Mouse (Mus musculus) liver, embryonic 14.5 days (tissue): ENCODE results near the gene Fam229b. TPM values are rescaled to one million over a fixed set of nuclear protein-coding genes. Genes with fewer than 3 reads are reported as not detected.

ENCODE experiments used
- ATAC-seq: fragments of 200-750 bp; cut with Nextera tagmentation; 2 replicates; pipeline ENCODE4 v1.8.0; 2017; ENCODE audit warnings: moderate number of reproducible peaks, mild to moderate bottlenecking, moderate library complexity; ENCODE audit not compliant: insufficient read depth
- DNase-seq, 3 experiments: peaks; one replicate each; pipeline ENCODE4 v3.0.0-alpha.2; 2012 to 2013; ENCODE audit warnings: low read depth in 3 of 3, low spot score in 3 of 3
- H3K27ac ChIP-seq: fragments of 300-500 bp; sonication (generic); 2 replicates; pipeline ENCODE4 v1.5.1; 2014; ENCODE audit warnings: moderate library complexity, mild to moderate bottlenecking, control low read depth, inconsistent platforms
- H3K27me3 ChIP-seq: fragments of 300-500 bp; sonication (generic); 2 replicates; pipeline ENCODE4 v1.6.1; 2014; ENCODE audit warnings: mild to moderate bottlenecking, low read length, moderate library complexity; ENCODE audit not compliant: control insufficient read depth, insufficient read depth
- H3K36me3 ChIP-seq: fragments of 300-500 bp; sonication (generic); replicated peaks from 2 replicates; pipeline ENCODE4 v1.6.1; 2014; ENCODE audit warnings: low read depth; ENCODE audit not compliant: control insufficient read depth, insufficient read depth
- H3K4me1 ChIP-seq, 2 experiments: fragments of 200-500 bp in 1 of 2; fragments of 300-500 bp in 1 of 2; sonication (generic) in 1 of 2; replicated peaks; 2 replicates each; pipeline ENCODE4 v1.6.1; 2012 to 2014; ENCODE audit warnings: antibody characterized with exemption in 1 of 2, inconsistent platforms in 1 of 2, low read length in 1 of 2; ENCODE audit not compliant: control insufficient read depth in 2 of 2, insufficient read depth in 2 of 2
- H3K4me2 ChIP-seq: fragments of 300-500 bp; sonication (generic); 2 replicates; pipeline ENCODE4 v1.6.1; 2014; ENCODE audit warnings: low read depth, mild to moderate bottlenecking, control low read depth, moderate library complexity
- H3K4me3 ChIP-seq, 2 experiments: fragments of 200-500 bp in 1 of 2; fragments of 300-500 bp in 1 of 2; sonication (generic) in 1 of 2; 2 replicates each; pipeline ENCODE4 v1.5.1; 2012 to 2014; ENCODE audit warnings: low read depth in 2 of 2, low read length in 2 of 2, mild to moderate bottlenecking in 2 of 2, control low read depth in 1 of 2, inconsistent platforms in 1 of 2, moderate library complexity in 1 of 2; ENCODE audit not compliant: insufficient read depth in 1 of 2
- H3K9ac ChIP-seq: fragments of 300-500 bp; sonication (generic); replicated peaks from 2 replicates; pipeline ENCODE4 v1.6.1; 2014; ENCODE audit warnings: mild to moderate bottlenecking, control low read depth, moderate library complexity
- H3K9me3 ChIP-seq: fragments of 300-500 bp; sonication (generic); 2 replicates; pipeline ENCODE4 v1.6.1; 2016; ENCODE audit warnings: low read length, mixed read lengths; ENCODE audit not compliant: control insufficient read depth
- CTCF ChIP-seq: IDR thresholded peaks from 2 replicates; pipeline ENCODE4 v1.5.1; 2016; ENCODE audit warnings: antibody characterized with exemption, low read depth, control low read depth
- EP300 ChIP-seq: IDR thresholded peaks from 2 replicates; pipeline ENCODE4 v1.6.1; 2016; ENCODE audit warnings: antibody characterized with exemption, low read depth
- WGBS: fragments of 180-500 bp; shearing (Covaris S2); extraction: QIAGEN DNeasy Blood & Tissue Kit; methylation state at CpG from one replicate; pipeline ENCODE4 v1.1.7; 2014; ENCODE audit not compliant: insufficient replicate concordance; 5-methylcytosine and 5-hydroxymethylcytosine counted together
- polyA plus RNA-seq, 2 experiments: library from polyadenylated mRNA; depleted of rRNA in 1 of 2; stranded (reverse) in 1 of 2; unstranded in 1 of 2; fragments of >200 nt; fragmentation: Nextera tagmentation in 1 of 2; extraction: Ambion mirVana in 1 of 2; gene quantifications; 2 replicates each; pipeline versions ENCODE4 v1.2.1 to v1.2.3; 2012 to 2014

The Fam229b gene
- polyA plus RNA-seq, 2 experiments: 0.41 to 1.6 TPM

GRCm38 (mm10) chr10:39171603-39172539, 38.2 kb upstream of the Fam229b start:
- TF ChIP-seq CTCF (peak; percentile 81), EP300 (no peak)
- Histone ChIP-seq H3K4me3 (peak overlapping the region; percentile 40 to 47), H3K9me3 (no peaks in the 10 kb centered on the region), H3K4me2 (peak overlapping the region; percentile 76), H3K9ac (no peak overlapping the region), H3K36me3 (no peaks in the 10 kb centered on the region), H3K27ac (no peak overlapping the region), H3K27me3 (no peaks in the 10 kb centered on the region; the same call in 1 of the 2 replicates), H3K4me1 (peaks cover 4 to 5% of the 10 kb centered on the region in 2 experiments; a peak in 3 of 4 replicates)
- WGBS: 11% methylated on average over 26 of the region's 26 CpGs
- DNase-seq (peak; percentile 66 to 71 (median 66)), ATAC-seq (peak; percentile 75; the same call in 1 of the 2 replicates)

DNA sequence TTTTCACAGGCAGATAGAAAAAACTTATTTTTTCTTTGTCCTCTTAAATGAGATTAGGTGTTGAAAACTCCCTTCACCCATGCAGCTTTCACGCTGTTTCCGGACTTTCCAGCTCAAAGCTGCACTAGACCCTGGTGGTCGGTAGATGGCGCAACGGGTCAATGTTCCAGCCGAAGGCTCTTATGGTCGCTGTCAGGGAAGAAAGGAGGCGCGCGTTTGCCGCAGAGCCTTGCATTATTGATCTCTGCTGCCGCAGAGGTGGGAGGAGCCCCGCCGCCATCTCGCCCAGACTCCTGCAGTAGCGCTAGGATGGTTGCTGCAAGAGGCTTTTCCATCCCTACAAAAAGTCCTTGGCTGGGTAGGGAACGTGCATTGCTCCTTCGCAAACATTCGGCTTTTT, 37.4 kb upstream of the Fam229b start:
- no peaks in the 10 kb centered on the region for H3K9me3 ChIP-seq
- H3K4me3 ChIP-seq: peak overlapping the region; percentile 40 to 47
- DNase-seq (peak; percentile 63 to 77 (median 69)), ATAC-seq (peak; percentile 80)
- WGBS: under 1% methylated on average over 19 of the region's 19 CpGs
- TF ChIP-seq EP300: no peak
- peak; percentile 95 for TF ChIP-seq CTCF
- no peak overlapping the region for H3K9ac ChIP-seq
- H3K27ac ChIP-seq: no peak overlapping the region
- no peaks in the 10 kb centered on the region for H3K36me3 ChIP-seq
- H3K4me2 ChIP-seq: peak overlapping the region; percentile 76
- no peaks in the 10 kb centered on the region; the same call in 1 of the 2 replicates for H3K27me3 ChIP-seq
- peaks cover 4 to 5% of the 10 kb centered on the region in 2 experiments; a peak in 3 of 4 replicates for H3K4me1 ChIP-seq

DNA sequence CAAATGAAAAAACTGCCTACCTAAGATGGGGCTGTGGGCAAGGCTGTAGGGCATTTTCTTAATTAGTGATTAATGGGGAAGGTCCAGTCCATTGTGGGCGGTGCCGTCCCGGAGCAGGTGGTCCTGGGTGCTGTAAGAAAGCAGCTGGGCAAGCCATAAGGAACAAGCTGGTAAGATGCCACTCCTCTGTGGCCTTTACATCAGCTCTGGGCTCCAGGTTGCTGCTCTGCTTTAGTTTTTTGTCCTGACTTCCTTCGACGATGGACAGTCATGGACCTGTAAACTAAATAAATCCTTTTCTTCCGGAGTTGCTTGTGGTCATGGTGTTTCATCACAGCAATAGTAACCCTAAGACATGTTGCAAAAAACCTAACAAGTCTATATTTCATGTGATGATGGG, 37.0 kb upstream of the Fam229b start:
- no peak for DNase-seq
- Histone ChIP-seq H3K4me2 (peak overlapping the region; percentile 76), H3K27me3 (no peaks in the 10 kb centered on the region; the same call in 1 of the 2 replicates), H3K4me3 (no peak overlapping the region), H3K9me3 (no peaks in the 10 kb centered on the region), H3K4me1 (peaks cover 4 to 5% of the 10 kb centered on the region in 2 experiments; a peak in 3 of 4 replicates), H3K27ac (no peak overlapping the region), H3K36me3 (no peaks in the 10 kb centered on the region), H3K9ac (no peak overlapping the region)
- no peak for ATAC-seq
- TF ChIP-seq EP300: no peak
- TF ChIP-seq CTCF: no peak
- WGBS: 15% methylated on average over 6 of the region's 6 CpGs

DNA sequence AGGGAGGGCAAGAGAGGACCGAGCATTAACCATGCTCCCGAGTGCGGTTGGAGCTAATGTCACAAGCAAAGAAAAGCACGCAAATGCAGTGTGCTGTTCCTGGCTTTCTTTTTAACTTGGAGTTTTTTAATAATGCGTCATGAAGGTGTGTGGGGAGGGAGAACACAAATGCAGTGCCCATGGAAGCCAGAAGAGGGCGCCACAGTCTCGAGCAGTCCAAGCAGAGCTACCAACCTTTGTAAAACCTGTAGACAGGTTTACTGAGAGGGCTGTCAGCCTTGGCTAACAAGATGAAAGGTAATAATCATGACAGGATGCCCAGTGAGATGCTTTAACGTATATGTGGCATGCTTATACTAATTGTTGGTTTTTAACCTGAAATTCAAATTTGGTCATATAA, 36.5 kb upstream of the Fam229b start:
- Histone ChIP-seq H3K9ac (no peak overlapping the region), H3K36me3 (no peaks in the 10 kb centered on the region), H3K27me3 (no peaks in the 10 kb centered on the region; the same call in 1 of the 2 replicates), H3K4me2 (no peak overlapping the region), H3K4me1 (peaks cover 4 to 5% of the 10 kb centered on the region in 2 experiments; a peak in 3 of 4 replicates), H3K4me3 (no peak overlapping the region), H3K27ac (no peak overlapping the region), H3K9me3 (no peaks in the 10 kb centered on the region)
- TF ChIP-seq CTCF (peak; percentile 82), EP300 (no peak)
- ATAC-seq (no peak), DNase-seq (peak; percentile 15 to 31 (median 22))
- 16% methylated on average over 8 of the region's 8 CpGs for WGBS

- H3K4me3 ChIP-seq: no peak overlapping the region
- peaks cover 2 to 4% of the 10 kb centered on the region in 2 experiments; a peak in 3 of 4 replicates for H3K4me1 ChIP-seq
- H3K27ac ChIP-seq: no peak overlapping the region
- H3K9me3 ChIP-seq: no peaks in the 10 kb centered on the region
- WGBS: 38% methylated on average over 9 of the region's 9 CpGs
- H3K27me3 ChIP-seq: no peaks in the 10 kb centered on the region; the same call in 1 of the 2 replicates
- no peak overlapping the region for H3K9ac ChIP-seq
- H3K4me2 ChIP-seq: no peak overlapping the region
- no peak for ATAC-seq
- TF ChIP-seq EP300 (no peak), CTCF (no peak)
- DNase-seq: no peak
- no peaks in the 10 kb centered on the region for H3K36me3 ChIP-seq
Measured at GRCm38 (mm10) chr10:39169642-39170041, 35.9 kb upstream of the Fam229b start.
